Mouse (Mus musculus) lung, adult 2 months (tissue): ENCODE measurements around the gene Erg28.

ENCODE experiments used
- CTCF ChIP-seq: fragments of 200-500 bp; IDR thresholded peaks from 2 replicates; pipeline ENCODE4 v1.5.1; 2011; ENCODE audit warnings: mild to moderate bottlenecking, low read length, control low read depth; ENCODE audit not compliant: insufficient read depth
- POLR2A ChIP-seq: fragments of 200-500 bp; IDR thresholded peaks from 2 replicates; pipeline ENCODE4 v1.6.1; 2011; ENCODE audit warnings: low read depth, mild to moderate bottlenecking, control low read depth, low read length, borderline replicate concordance; ENCODE audit errors: extremely low read depth

DNA sequence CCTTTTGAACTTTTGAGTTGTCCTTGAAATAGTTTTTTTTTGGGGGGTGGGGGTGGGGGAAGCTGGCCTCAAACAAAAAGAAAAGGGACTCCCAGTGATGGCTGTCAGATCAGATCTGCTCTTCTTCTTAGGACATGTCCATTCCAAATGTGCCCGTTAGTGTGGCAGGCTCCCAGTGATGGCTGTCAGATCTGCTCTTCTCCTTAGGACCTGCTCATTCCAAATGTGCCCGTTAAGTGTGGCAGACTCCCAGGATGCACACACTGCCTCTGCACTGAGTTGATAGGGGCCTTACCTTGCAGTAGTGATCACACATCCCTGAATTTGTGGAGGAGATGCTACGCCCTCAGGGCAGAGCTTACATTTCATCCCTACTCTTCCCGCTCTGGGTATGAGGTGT, 32.2 kb downstream of the Erg28 start:
- TF ChIP-seq CTCF (no peak), POLR2A (no peak)
